Mouse (Mus musculus): Measurements from ENCODE around the gene Sorcs2. TPM values are rescaled to one million over a fixed set of nuclear protein-coding genes. Genes with fewer than 3 reads are reported as not detected.

The Sorcs2 gene
- polyA plus RNA-seq (2015; fragmentation: Illumina TruSeq; extraction: RNeasy Lipid Tissue Mini Kit (QIAGEN cat#74804); ENCODE audit: low read depth, low replicate concordance), result 24.1 TPM

GRCm38 (mm10) chr5:36397837-36398282 is at the start of gene Sorcs2:
Gene Sorcs2, minus strand, starts transcription at chr5:36398139.

GRCm38 (mm10) chr5:36203916-36204315 is 194.0 kb downstream of the Sorcs2 start, which contains the start of gene Psapl1:
Gene Psapl1, plus strand, starts transcription at chr5:36204021.

Other genes with a start within 250 kb of the Sorcs2 start
- gene Psapl1, start 194.1 kb downstream of the Sorcs2 start, polyA plus RNA-seq (2015; fragmentation: Illumina TruSeq; extraction: RNeasy Lipid Tissue Mini Kit (QIAGEN cat#74804); ENCODE audit: low read depth, low replicate concordance), result not detected
- 33.8 TPM for gene Grpel1, start 66.9 kb upstream of the Sorcs2 start, polyA plus RNA-seq (2015; fragmentation: Illumina TruSeq; extraction: RNeasy Lipid Tissue Mini Kit (QIAGEN cat#74804); ENCODE audit: low read depth, low replicate concordance)
- 24.4 TPM for gene Tada2b, start 86.1 kb upstream of the Sorcs2 start, polyA plus RNA-seq (2015; fragmentation: Illumina TruSeq; extraction: RNeasy Lipid Tissue Mini Kit (QIAGEN cat#74804); ENCODE audit: low read depth, low replicate concordance)
- 1.1 TPM for gene Ccdc96, start 86.4 kb upstream of the Sorcs2 start, polyA plus RNA-seq (2015; fragmentation: Illumina TruSeq; extraction: RNeasy Lipid Tissue Mini Kit (QIAGEN cat#74804); ENCODE audit: low read depth, low replicate concordance)
- gene Tbc1d14, start 195.1 kb upstream of the Sorcs2 start, polyA plus RNA-seq (2015; fragmentation: Illumina TruSeq; extraction: RNeasy Lipid Tissue Mini Kit (QIAGEN cat#74804); ENCODE audit: low read depth, low replicate concordance), result 57.0 TPM

Measured in brain, adult 10 weeks (tissue).